Mouse (Mus musculus) gastrocnemius, postnatal 36 days (tissue): Measurements from ENCODE around the gene Nppb. TPM values are rescaled to one million over a fixed set of nuclear protein-coding genes. Genes with fewer than 3 reads are reported as not detected.

Experiments
- DNase-seq, 2 experiments: peaks; one replicate each; pipeline ENCODE4 v3.0.0; 2022
- intact Hi-C: fragments of 180-260 bp; cut with DNase I; formaldehyde crosslinking; loops from one replicate; pipeline ENCODE4 v1.15.1; 2025
- total RNA-seq, 2 experiments: library from RNA; stranded (reverse); gene quantifications; 2 replicates each; pipeline ENCODE4 v1.2.3; 2021

Nppb gene
- total RNA-seq, 2 experiments from 2014 or later, result not detected

- intact Hi-C loops, result no loop called here
- no peak for DNase-seq
Measured at GRCm38 (mm10) chr4:148033858-148034410, 48.3 kb downstream of the Nppb start.

- DNase-seq, result no peak
- intact Hi-C loops, result no loop called here
Measured at GRCm38 (mm10) chr4:148035440-148035839, 49.9 kb downstream of the Nppb start.

Other genes with a start within 250 kb of the Nppb start
- under 1 TPM; 0.74 to 0.87 TPM for gene Zfp984, start 176.0 kb upstream of the Nppb start, total RNA-seq
- gene Zfp933, start 137.4 kb upstream of the Nppb start, total RNA-seq, result 1 to 10 TPM; 7.1 to 7.9 TPM
- 1 to 10 TPM; 4.0 to 6.3 TPM for gene Miip, start 117.0 kb upstream of the Nppb start, total RNA-seq
- 1 to 10 TPM; 3.8 to 5.8 TPM for gene Fv1, start 116.8 kb upstream of the Nppb start, total RNA-seq
- gene Mfn2, start 81.1 kb upstream of the Nppb start, total RNA-seq, result 100 to 1,000 TPM; 406 to 426 TPM
- gene Plod1, start 49.0 kb upstream of the Nppb start, total RNA-seq, result 10 to 100 TPM; 21.8 to 25.6 TPM
- gene 2510039O18Rik, start 44.9 kb upstream of the Nppb start, total RNA-seq, result 10 to 100 TPM; 17.9 to 21.4 TPM
- gene Nppa, start 14.9 kb downstream of the Nppb start, total RNA-seq, result not detected
- gene Clcn6, start 53.0 kb downstream of the Nppb start, total RNA-seq, result 1 to 10 TPM; 3.9 to 4.6 TPM
- gene Mthfr, start 53.3 kb downstream of the Nppb start, total RNA-seq, result 1 to 10 TPM; 5.6 to 9.6 TPM
- gene Agtrap, start 102.2 kb downstream of the Nppb start, total RNA-seq, result 10 to 100 TPM in 1 of 2 experiments, 1 to 10 TPM in 1; 9.8 to 11.4 TPM
- gene Mad2l2, start 144.6 kb downstream of the Nppb start, total RNA-seq, result 10 to 100 TPM; 10.9 to 12.6 TPM
- under 1 TPM in 1 of 2 experiments, not detected in 1; 0.10 TPM for gene Draxin, start 144.9 kb downstream of the Nppb start, total RNA-seq
- 10 to 100 TPM; 32.7 to 33.5 TPM for gene Fbxo6, start 166.4 kb downstream of the Nppb start, total RNA-seq
- gene Fbxo44, start 174.7 kb downstream of the Nppb start, total RNA-seq, result 1 to 10 TPM; 6.3 to 9.1 TPM
- gene Fbxo2, start 174.8 kb downstream of the Nppb start, total RNA-seq, result not detected